Mouse (Mus musculus): Measurements from ENCODE around the gene Dnaja2. TPM values are rescaled to one million over a fixed set of nuclear protein-coding genes. Genes with fewer than 3 reads are reported as not detected.

Gene Dnaja2
- total and polyA plus RNA-seq, 3 experiments: 150 to 471 (median 227) TPM

- H3K9ac ChIP-seq (ENCODE audit: insufficient read depth, low read depth): peak overlapping the region; percentile 96
- peak overlapping the region; percentile 81 for H3K4me2 ChIP-seq (ENCODE audit: insufficient read depth, low read depth, poor library complexity, severe bottlenecking)
- dilution Hi-C loops (cut with MboI; ENCODE audit: extremely low pct_ligation_motif_present, extremely low pct_unique_long_range_greater_than_20kb, low sequenced_read_pairs) (no loop called here), in situ Hi-C loops (cut with MboI; ENCODE audit: low pct_ligation_motif_present, low pct_unique_long_range_greater_than_20kb, low sequenced_read_pairs) (no loop called here)
- no peaks in the 10 kb centered on the region for H3K27me3 ChIP-seq (replicated peaks)
- DNase-seq (ENCODE audit: extremely low read depth): peak; percentile 34
- H3K9me3 ChIP-seq (replicated peaks; ENCODE audit: low read length): no peaks in the 10 kb centered on the region
- peaks cover 25% of the 10 kb centered on the region for H3K79me2 ChIP-seq (replicated peaks; ENCODE audit: control insufficient read depth, extremely low read depth, insufficient read depth, poor library complexity, severe bottlenecking)
- H3K4me1 ChIP-seq (ENCODE audit: control insufficient read depth in 1 of 2, insufficient read depth in 2 of 2): peaks cover 8 to 43% of the 10 kb centered on the region in 2 experiments
- H3K36me3 ChIP-seq (replicated peaks in 1 of 2; ENCODE audit: control insufficient read depth in 1 of 2, insufficient read depth in 1 of 2, low read length in 1 of 2): peaks cover 9 to 21% of the 10 kb centered on the region in 2 experiments
- TF ChIP-seq UBTF (IDR thresholded peaks at IDR 0.05; ENCODE audit: low read depth, low read length) (no peak), NRF1 (IDR thresholded peaks at IDR 0.05; ENCODE audit: low read depth, low read length) (no peak), JUND (conservative IDR thresholded peaks at IDR 0.05; ENCODE audit: low read depth, low read length) (no peak), HCFC1 (IDR thresholded peaks at IDR 0.05; ENCODE audit: low read depth, low read length) (no peak), TBP (conservative IDR thresholded peaks at IDR 0.05; ENCODE audit: low read depth, low read length) (no peak), POLR2A (IDR thresholded peaks at IDR 0.05; ENCODE audit: low read depth, low read length) (no peak), CHD1 (IDR thresholded peaks at IDR 0.05; ENCODE audit: low read depth, low read length) (peak; percentile 58; the same call in 1 of the 2 replicates), GABPA (IDR thresholded peaks at IDR 0.05; ENCODE audit: insufficient replicate concordance, low read depth, low read length) (no peak), IRF4 (IDR thresholded peaks at IDR 0.05; ENCODE audit: low read depth, low read length) (peak; percentile 39; the same call in 1 of the 2 replicates), MXI1 (IDR thresholded peaks at IDR 0.05; ENCODE audit: low read depth, low read length) (0 out of 2 replicates have a peak, but pooled peaks have one; percentile 37), RAD21 (IDR thresholded peaks at IDR 0.05; ENCODE audit: low read depth, low read length) (no peak), NELFE (IDR thresholded peaks at IDR 0.05; ENCODE audit: low read depth, low read length) (no peak), ELF1 (IDR thresholded peaks at IDR 0.05; ENCODE audit: low read depth, low read length) (0 out of 2 replicates have a peak, but pooled peaks have one; percentile 8), JUN (IDR thresholded peaks at IDR 0.05; ENCODE audit: insufficient read depth, low read depth, low read length) (no peak), ETS1 (conservative IDR thresholded peaks at IDR 0.05; ENCODE audit: low read depth, low read length) (peak; percentile 72; the same call in 1 of the 2 replicates), ZMIZ1 (IDR thresholded peaks at IDR 0.05; ENCODE audit: low read depth, low read length) (no peak), TCF12 (IDR thresholded peaks at IDR 0.05; ENCODE audit: low read depth, low read length) (no peak), USF2 (conservative IDR thresholded peaks at IDR 0.05; ENCODE audit: low read depth, low read length) (no peak), MAX (IDR thresholded peaks at IDR 0.05; ENCODE audit: low read length) (no peak), E2F4 (IDR thresholded peaks at IDR 0.05; ENCODE audit: insufficient replicate concordance, low read depth, low read length) (no peak), ZNF384 (IDR thresholded peaks at IDR 0.05; ENCODE audit: low read depth, low read length) (peak; percentile 94), SIN3A (IDR thresholded peaks at IDR 0.05; ENCODE audit: low read length) (peak; percentile 50; the same call in 1 of the 2 replicates), CTCF (conservative IDR thresholded peaks at IDR 0.05 in 1 of 2, IDR thresholded peaks at IDR 0.05 in 1 of 2; ENCODE audit: low read depth in 2 of 2, low read length in 2 of 2) (no peak), RCOR1 (conservative IDR thresholded peaks at IDR 0.05; ENCODE audit: low read depth, low read length) (0 out of 2 replicates have a peak, but pooled peaks have one; percentile 43), MYC (IDR thresholded peaks at IDR 0.05; ENCODE audit: low read depth, low read length) (no peak), EP300 (IDR thresholded peaks at IDR 0.05; ENCODE audit: low read length) (peak; percentile 52), POLR2AphosphoS2 (IDR thresholded peaks at IDR 0.05; ENCODE audit: low read depth, low read length) (no peak), BHLHE40 (IDR thresholded peaks at IDR 0.05; ENCODE audit: low read depth, low read length) (no peak), KAT2A (IDR thresholded peaks at IDR 0.05; ENCODE audit: insufficient replicate concordance, low read length) (no peak), MAZ (IDR thresholded peaks at IDR 0.05; ENCODE audit: low read depth, low read length) (no peak), ZKSCAN1 (IDR thresholded peaks at IDR 0.05; ENCODE audit: borderline replicate concordance, low read depth, low read length) (no peak), USF1 (IDR thresholded peaks at IDR 0.05; ENCODE audit: low read depth, low read length) (no peak), SMC3 (IDR thresholded peaks at IDR 0.05; ENCODE audit: low read depth, low read length) (no peak), PAX5 (IDR thresholded peaks at IDR 0.05; ENCODE audit: low read length) (no peak), MAFK (IDR thresholded peaks at IDR 0.05; ENCODE audit: insufficient replicate concordance, low read length) (no peak), ZC3H11A (IDR thresholded peaks at IDR 0.05; ENCODE audit: low read depth, low read length) (no peak), MEF2A (IDR thresholded peaks at IDR 0.05; ENCODE audit: borderline replicate concordance, low read depth, low read length) (no peak), CHD2 (IDR thresholded peaks at IDR 0.05; ENCODE audit: low read length) (peak; percentile 25; the same call in 1 of the 2 replicates)
- H3K27ac ChIP-seq (ENCODE audit: insufficient read depth, low read depth): peak overlapping the region; percentile 86
- peak overlapping the region in 2 of 3 experiments; percentile 70 to 94 for H3K4me3 ChIP-seq (replicated peaks in 1 of 3; ENCODE audit: low read depth in 2 of 3, low read length in 2 of 3, poor library complexity in 1 of 3)
Observed at GRCm38 (mm10) chr8:85556986-85557600, 1.9 kb upstream of the Dnaja2 start.
